Mouse (Mus musculus): ENCODE data around the gene Pdzd2. TPM values are rescaled to one million over a fixed set of nuclear protein-coding genes. Genes with fewer than 3 reads are reported as not detected.

Pdzd2 gene
- polyA plus RNA-seq, 1 experiment from 2014 or later: 1.0 TPM

DNA sequence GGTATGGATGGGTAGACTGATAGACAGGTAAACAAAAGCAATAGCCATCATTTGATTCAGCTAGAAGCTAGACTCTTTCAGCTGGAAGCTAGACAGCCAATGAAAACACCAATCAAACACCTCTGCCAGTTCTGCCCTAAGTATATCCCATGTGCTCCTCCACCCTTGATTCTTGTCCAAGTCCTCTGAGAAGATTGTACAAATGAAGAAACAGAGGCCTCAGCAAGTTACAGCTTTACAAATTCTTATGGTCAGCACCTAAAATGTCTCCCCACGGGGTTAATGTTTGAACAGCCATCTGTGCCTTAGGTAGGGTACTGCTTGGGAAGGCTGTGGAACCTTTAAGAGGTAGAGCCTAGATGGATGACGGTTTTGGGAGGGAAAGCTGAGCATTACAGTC lies 90.6 kb downstream of the Pdzd2 start:
- no peaks in the 10 kb centered on the region for H3K4me1 ChIP-seq (ENCODE audit: control insufficient read depth, low read depth, low read length)
- no peaks in the 10 kb centered on the region for H3K9me3 ChIP-seq (replicated peaks; ENCODE audit: control insufficient read depth, low read length)
- no peaks in the 10 kb centered on the region for H3K27me3 ChIP-seq (ENCODE audit: control insufficient read depth, insufficient read depth, low read depth, low read length)
- H3K9ac ChIP-seq (ENCODE audit: low read depth, low read length): no peak overlapping the region
- 36% methylated on average over 2 of the region's 2 CpGs for WGBS (ENCODE audit: insufficient replicate concordance)
- ATAC-seq (ENCODE audit: low read depth): no peak
- no peak overlapping the region for H3K4me2 ChIP-seq (ENCODE audit: low read depth, low read length)
- no peaks in the 10 kb centered on the region for H3K36me3 ChIP-seq (ENCODE audit: control insufficient read depth, insufficient read depth)
- H3K4me3 ChIP-seq (ENCODE audit: low read depth, low read length): no peak overlapping the region
- H3K27ac ChIP-seq (ENCODE audit: low read length): no peak overlapping the region

DNA sequence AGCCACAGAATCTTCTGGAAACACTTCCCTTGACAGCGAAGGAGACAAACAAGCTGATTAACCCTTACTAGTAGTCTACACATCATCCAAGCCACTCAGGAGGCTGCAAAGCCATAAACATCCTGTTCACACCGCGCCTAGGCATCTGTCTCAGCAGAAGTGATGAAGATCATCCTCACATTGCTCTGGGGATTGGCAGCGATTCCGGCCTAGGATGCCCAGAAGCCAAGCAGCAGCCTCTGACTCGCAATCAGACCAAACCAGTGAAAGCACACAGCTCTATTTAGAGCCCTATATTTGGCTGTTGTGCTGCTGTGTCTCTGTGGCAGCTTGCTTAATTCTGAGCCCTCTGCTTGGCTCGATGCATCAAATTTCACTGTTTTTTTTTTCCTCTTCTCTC lies 99.0 kb downstream of the Pdzd2 start:
- H3K27me3 ChIP-seq (ENCODE audit: control insufficient read depth, insufficient read depth, low read depth, low read length): no peaks in the 10 kb centered on the region

DNA sequence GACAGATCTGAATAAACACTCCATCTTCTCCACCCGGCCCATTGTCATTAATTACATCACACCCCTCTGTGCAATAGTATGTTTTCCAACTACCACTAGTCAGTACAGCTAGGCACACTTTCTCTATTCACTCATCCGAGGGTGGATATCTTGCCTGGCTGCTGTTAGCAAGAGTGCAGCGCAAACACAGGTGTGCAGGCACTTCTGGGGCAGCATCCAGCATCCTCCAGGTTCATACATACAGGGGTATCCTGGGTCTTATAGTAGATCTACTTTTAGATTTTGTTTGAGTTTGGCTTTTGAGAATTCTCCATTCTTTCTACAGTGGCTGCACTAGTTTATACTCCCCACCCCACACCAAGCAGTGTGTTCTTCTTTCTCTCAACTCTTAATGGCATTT lies 99.9 kb downstream of the Pdzd2 start:
- no peak for ATAC-seq (ENCODE audit: low read depth)
- Histone ChIP-seq H3K9me3 (replicated peaks; ENCODE audit: control insufficient read depth, low read length) (no peaks in the 10 kb centered on the region), H3K4me2 (ENCODE audit: low read depth, low read length) (no peak overlapping the region), H3K27me3 (ENCODE audit: control insufficient read depth, insufficient read depth, low read depth, low read length) (no peaks in the 10 kb centered on the region), H3K36me3 (ENCODE audit: control insufficient read depth, insufficient read depth) (no peaks in the 10 kb centered on the region), H3K4me1 (ENCODE audit: control insufficient read depth, low read depth, low read length) (no peaks in the 10 kb centered on the region), H3K27ac (ENCODE audit: low read length) (no peak overlapping the region), H3K4me3 (ENCODE audit: low read depth, low read length) (no peak overlapping the region), H3K9ac (ENCODE audit: low read depth, low read length) (no peak overlapping the region)
- 59% methylated on average over 3 of the region's 3 CpGs for WGBS (ENCODE audit: insufficient replicate concordance)

More for the DNA sequence above, 99.0 kb downstream of the Pdzd2 start:
- Histone ChIP-seq H3K27ac (ENCODE audit: low read length) (no peak overlapping the region), H3K4me1 (ENCODE audit: control insufficient read depth, low read depth, low read length) (no peaks in the 10 kb centered on the region), H3K4me2 (ENCODE audit: low read depth, low read length) (no peak overlapping the region), H3K4me3 (ENCODE audit: low read depth, low read length) (no peak overlapping the region), H3K36me3 (ENCODE audit: control insufficient read depth, insufficient read depth) (no peaks in the 10 kb centered on the region), H3K9ac (ENCODE audit: low read depth, low read length) (no peak overlapping the region), H3K9me3 (replicated peaks; ENCODE audit: control insufficient read depth, low read length) (no peaks in the 10 kb centered on the region)
- no peak for ATAC-seq (ENCODE audit: low read depth)
- WGBS (ENCODE audit: insufficient replicate concordance): 62% methylated on average over 7 of the region's 7 CpGs

DNA sequence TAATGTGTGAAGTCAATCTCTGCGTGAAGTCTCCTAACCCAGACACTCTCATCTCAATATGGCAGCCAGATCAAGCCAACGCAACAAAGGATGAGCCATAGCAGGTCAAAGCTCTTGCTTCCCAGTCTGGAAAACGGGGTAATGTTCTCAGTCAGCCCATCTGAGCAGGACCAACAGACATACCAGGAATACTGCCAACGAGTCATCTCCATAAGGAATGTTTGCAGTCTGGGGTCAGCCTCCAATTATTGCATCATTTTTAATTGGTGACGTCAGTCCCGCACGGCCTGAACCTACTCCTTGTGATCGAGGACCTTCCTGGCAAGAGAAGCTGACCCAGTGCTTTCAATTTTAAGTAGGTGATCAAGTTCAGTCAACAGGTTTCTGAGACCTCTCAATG lies 100.5 kb downstream of the Pdzd2 start:
- Histone ChIP-seq H3K36me3 (ENCODE audit: control insufficient read depth, insufficient read depth) (no peaks in the 10 kb centered on the region), H3K4me1 (ENCODE audit: control insufficient read depth, low read depth, low read length) (no peaks in the 10 kb centered on the region), H3K4me2 (ENCODE audit: low read depth, low read length) (no peak overlapping the region), H3K9ac (ENCODE audit: low read depth, low read length) (no peak overlapping the region), H3K27ac (ENCODE audit: low read length) (no peak overlapping the region), H3K4me3 (ENCODE audit: low read depth, low read length) (no peak overlapping the region), H3K9me3 (replicated peaks; ENCODE audit: control insufficient read depth, low read length) (no peaks in the 10 kb centered on the region), H3K27me3 (ENCODE audit: control insufficient read depth, insufficient read depth, low read depth, low read length) (no peaks in the 10 kb centered on the region)
- ATAC-seq (ENCODE audit: low read depth): no peak
- 70% methylated on average over 8 of the region's 8 CpGs for WGBS (ENCODE audit: insufficient replicate concordance)

DNA sequence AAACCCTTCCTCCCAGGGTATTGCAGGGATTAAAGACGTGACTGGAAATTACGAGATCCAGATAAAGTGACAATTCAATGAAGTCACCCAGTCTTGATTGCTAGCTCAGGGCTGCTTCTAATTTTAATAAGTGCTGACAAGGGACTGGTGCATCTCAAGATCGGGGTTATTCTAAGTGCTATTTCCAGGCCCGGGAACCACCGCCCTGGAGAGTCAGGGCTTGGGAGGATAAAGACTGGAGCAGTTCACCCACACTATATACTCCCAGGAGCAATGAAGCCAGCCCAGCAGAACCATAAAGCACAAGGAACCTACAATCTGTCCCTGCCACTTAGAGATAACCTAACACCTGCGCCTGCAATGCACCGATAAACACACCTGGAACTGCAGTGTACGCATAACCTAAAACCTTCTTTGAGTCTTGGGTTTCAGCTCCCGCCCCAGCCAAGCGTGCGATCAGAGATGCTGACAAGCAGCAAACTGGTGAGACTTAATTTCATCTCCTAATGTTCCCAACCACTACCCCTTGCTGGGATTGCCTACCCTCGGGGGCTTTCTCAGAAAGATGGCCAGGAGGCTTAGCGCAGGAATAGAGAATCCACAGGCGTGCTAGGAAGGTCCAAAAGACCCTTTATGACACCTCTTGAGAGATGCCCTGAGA lies 101.2 kb downstream of the Pdzd2 start:
- H3K4me1 ChIP-seq (ENCODE audit: control insufficient read depth, low read depth, low read length): no peaks in the 10 kb centered on the region
- H3K4me2 ChIP-seq (ENCODE audit: low read depth, low read length): no peak overlapping the region
- no peak for ATAC-seq (ENCODE audit: low read depth)
- no peak overlapping the region for H3K27ac ChIP-seq (ENCODE audit: low read length)
- H3K36me3 ChIP-seq (ENCODE audit: control insufficient read depth, insufficient read depth): no peaks in the 10 kb centered on the region
- 73% methylated on average over 14 of the region's 14 CpGs for WGBS (ENCODE audit: insufficient replicate concordance)
- no peak overlapping the region for H3K4me3 ChIP-seq (ENCODE audit: low read depth, low read length)
- H3K9ac ChIP-seq (ENCODE audit: low read depth, low read length): no peak overlapping the region
- no peaks in the 10 kb centered on the region for H3K9me3 ChIP-seq (replicated peaks; ENCODE audit: control insufficient read depth, low read length)
- no peaks in the 10 kb centered on the region for H3K27me3 ChIP-seq (ENCODE audit: control insufficient read depth, insufficient read depth, low read depth, low read length)

DNA sequence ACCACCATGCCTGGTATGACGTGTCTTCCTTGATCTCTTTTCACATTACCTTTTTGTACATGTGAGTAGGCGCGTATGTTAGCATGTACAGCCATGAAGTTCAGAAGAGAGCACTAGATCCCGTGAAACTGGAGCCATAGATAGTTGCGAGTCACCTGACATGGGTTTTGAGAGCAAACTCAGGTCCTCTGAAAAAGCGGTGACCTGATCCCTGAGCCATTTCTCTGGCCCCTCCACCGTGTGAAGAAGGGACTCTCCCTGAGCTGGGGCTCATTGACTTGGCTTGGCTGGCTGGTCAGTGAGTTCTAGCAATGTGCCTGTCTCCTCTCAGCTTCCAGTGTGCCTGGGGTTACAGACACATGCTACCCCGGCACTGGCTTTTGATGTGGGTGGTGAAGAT lies 102.2 kb downstream of the Pdzd2 start:
- ATAC-seq (ENCODE audit: low read depth): no peak
- WGBS (ENCODE audit: insufficient replicate concordance): 72% methylated on average over 8 of the region's 8 CpGs
- H3K27ac ChIP-seq (ENCODE audit: low read length): no peak overlapping the region

DNA sequence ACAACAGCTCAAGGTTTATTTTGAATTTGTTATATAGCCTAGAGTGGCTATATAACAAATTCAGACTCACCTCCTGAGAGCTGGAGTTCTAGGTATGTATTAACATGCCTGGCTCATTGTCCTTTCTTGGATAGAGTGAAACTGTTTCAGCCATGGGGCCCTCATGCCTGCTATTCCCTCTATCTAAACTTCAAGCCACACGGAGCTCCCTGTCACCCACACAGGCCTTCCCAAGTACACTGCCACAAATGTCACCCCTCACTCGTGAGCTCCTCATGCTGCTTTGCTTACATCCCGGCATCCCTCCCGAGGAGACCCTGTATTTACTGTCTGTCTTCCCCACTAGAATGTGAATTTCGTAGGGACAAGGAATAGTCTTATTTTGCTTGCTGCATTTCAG lies 103.3 kb downstream of the Pdzd2 start:
- WGBS (ENCODE audit: insufficient replicate concordance): 52% methylated on average over 5 of the region's 5 CpGs
- no peak for ATAC-seq (ENCODE audit: low read depth)
- H3K4me1 ChIP-seq (ENCODE audit: control insufficient read depth, low read depth, low read length): no peaks in the 10 kb centered on the region

More for the DNA sequence above, 102.2 kb downstream of the Pdzd2 start:
- Histone ChIP-seq H3K9ac (ENCODE audit: low read depth, low read length) (no peak overlapping the region), H3K9me3 (replicated peaks; ENCODE audit: control insufficient read depth, low read length) (no peaks in the 10 kb centered on the region), H3K27me3 (ENCODE audit: control insufficient read depth, insufficient read depth, low read depth, low read length) (no peaks in the 10 kb centered on the region), H3K4me2 (ENCODE audit: low read depth, low read length) (no peak overlapping the region), H3K4me3 (ENCODE audit: low read depth, low read length) (no peak overlapping the region), H3K4me1 (ENCODE audit: control insufficient read depth, low read depth, low read length) (no peaks in the 10 kb centered on the region), H3K36me3 (ENCODE audit: control insufficient read depth, insufficient read depth) (no peaks in the 10 kb centered on the region)

DNA sequence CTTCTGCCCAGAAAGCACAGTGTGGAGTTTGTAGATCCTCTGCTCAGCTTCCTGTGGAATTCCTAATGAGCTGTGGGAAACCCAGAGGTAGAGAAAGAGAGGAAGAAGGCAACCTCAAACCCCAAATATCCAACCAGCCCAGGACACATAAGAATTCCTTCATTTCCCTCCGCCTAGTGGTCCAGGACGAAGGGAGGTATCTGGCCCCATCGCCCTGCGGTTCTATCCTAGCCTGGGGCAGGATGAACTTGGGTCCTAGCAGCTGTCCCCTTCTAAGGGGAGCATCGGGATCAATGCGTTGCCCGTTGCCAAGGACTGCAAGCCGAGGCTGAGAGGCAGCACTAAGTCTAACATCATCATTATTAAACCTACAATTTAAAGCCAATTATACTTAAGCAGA lies 104.8 kb downstream of the Pdzd2 start:
- no peak overlapping the region for H3K9ac ChIP-seq (ENCODE audit: low read depth, low read length)
- no peaks in the 10 kb centered on the region; the same call in 1 of the 2 replicates for H3K4me1 ChIP-seq (ENCODE audit: control insufficient read depth, low read depth, low read length)
- H3K4me2 ChIP-seq (ENCODE audit: low read depth, low read length): no peak overlapping the region
- no peak overlapping the region for H3K4me3 ChIP-seq (ENCODE audit: low read depth, low read length)
- H3K27ac ChIP-seq (ENCODE audit: low read length): no peak overlapping the region
- H3K9me3 ChIP-seq (replicated peaks; ENCODE audit: control insufficient read depth, low read length): no peaks in the 10 kb centered on the region
- no peaks in the 10 kb centered on the region for H3K27me3 ChIP-seq (ENCODE audit: control insufficient read depth, insufficient read depth, low read depth, low read length)
- WGBS (ENCODE audit: insufficient replicate concordance): 77% methylated on average over 8 of the region's 8 CpGs
- no peak for ATAC-seq (ENCODE audit: low read depth)
- H3K36me3 ChIP-seq (ENCODE audit: control insufficient read depth, insufficient read depth): no peaks in the 10 kb centered on the region

More for the DNA sequence above, 103.3 kb downstream of the Pdzd2 start:
- Histone ChIP-seq H3K27me3 (ENCODE audit: control insufficient read depth, insufficient read depth, low read depth, low read length) (no peaks in the 10 kb centered on the region), H3K9me3 (replicated peaks; ENCODE audit: control insufficient read depth, low read length) (no peaks in the 10 kb centered on the region), H3K27ac (ENCODE audit: low read length) (no peak overlapping the region), H3K36me3 (ENCODE audit: control insufficient read depth, insufficient read depth) (no peaks in the 10 kb centered on the region), H3K9ac (ENCODE audit: low read depth, low read length) (no peak overlapping the region), H3K4me2 (ENCODE audit: low read depth, low read length) (no peak overlapping the region), H3K4me3 (ENCODE audit: low read depth, low read length) (no peak overlapping the region)

DNA sequence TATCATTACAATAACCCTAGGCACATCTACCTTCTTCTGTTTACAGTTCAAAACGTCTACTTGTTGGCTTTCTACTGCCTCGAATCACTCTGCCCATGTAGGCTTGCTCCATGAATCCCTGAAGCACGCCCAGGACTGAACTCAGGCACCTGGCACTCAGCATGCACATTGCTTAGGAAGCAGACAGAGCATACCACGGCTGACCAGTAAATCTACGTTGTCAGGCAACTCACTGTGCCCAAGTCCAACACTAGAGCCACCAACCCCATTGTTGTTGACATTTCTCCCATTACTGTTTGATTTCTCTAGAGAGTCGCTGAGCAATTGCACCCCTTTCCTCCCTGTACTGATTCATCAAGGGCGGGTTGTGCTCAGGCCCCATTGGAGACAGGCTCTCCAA lies 110.6 kb downstream of the Pdzd2 start:
- WGBS (ENCODE audit: insufficient replicate concordance): 53% methylated on average over 7 of the region's 7 CpGs
- H3K36me3 ChIP-seq (ENCODE audit: control insufficient read depth, insufficient read depth): no peaks in the 10 kb centered on the region
- H3K27me3 ChIP-seq (ENCODE audit: control insufficient read depth, insufficient read depth, low read depth, low read length): no peaks in the 10 kb centered on the region
- H3K4me3 ChIP-seq (ENCODE audit: low read depth, low read length): no peak overlapping the region
- no peak overlapping the region for H3K27ac ChIP-seq (ENCODE audit: low read length)
- no peak overlapping the region for H3K4me2 ChIP-seq (ENCODE audit: low read depth, low read length)
- H3K9ac ChIP-seq (ENCODE audit: low read depth, low read length): no peak overlapping the region
- H3K9me3 ChIP-seq (replicated peaks; ENCODE audit: control insufficient read depth, low read length): no peaks in the 10 kb centered on the region
- no peak for ATAC-seq (ENCODE audit: low read depth)
- no peaks in the 10 kb centered on the region; the same call in 1 of the 2 replicates for H3K4me1 ChIP-seq (ENCODE audit: control insufficient read depth, low read depth, low read length)
